1 mouse cellular context compared by ENCODE assay signal in the genomic region with DNA sequence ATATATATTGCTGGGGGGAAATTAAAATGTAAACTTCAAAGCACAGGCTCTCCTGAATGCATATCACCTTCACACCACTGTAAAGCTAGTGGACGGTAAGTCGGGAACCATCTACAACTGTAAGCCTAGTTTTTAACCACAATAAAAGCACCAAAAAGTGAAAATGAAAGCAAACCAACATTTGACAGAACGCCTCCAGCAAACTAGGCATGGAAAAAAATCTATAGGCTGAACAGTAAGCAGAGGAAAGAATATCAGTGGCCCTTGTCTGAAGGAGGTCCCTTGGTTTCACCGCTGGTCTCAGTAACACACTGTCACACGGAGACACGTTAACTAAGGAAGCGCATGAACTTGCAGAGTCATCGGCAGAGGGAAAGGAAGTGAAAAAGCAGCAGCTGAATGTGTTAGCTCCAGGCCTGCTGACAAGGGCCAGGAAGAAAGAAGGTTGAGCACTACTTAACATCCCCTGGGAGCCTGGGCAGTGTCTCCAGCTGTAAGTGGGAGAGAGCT.
TF ChIP-seq lines count a peak whose summit lies in the region.

No protein-coding gene starts in this region.

TF ChIP-seq in MEL, 35 proteins besides CTCF, POLR2A, EP300 and RAD21 (continued from another document):
- TF ChIP-seq MYB (IDR thresholded peaks at IDR 0.05; ENCODE audit: low read depth, low read length), result 0 out of 2 replicates have a peak, but pooled peaks have one; percentile 44
- 0 out of 2 replicates have a peak, but pooled peaks have one; percentile 52 for TF ChIP-seq ZMIZ1 (IDR thresholded peaks at IDR 0.05; ENCODE audit: low read depth, low read length)
- no peak for TF ChIP-seq JUND (IDR thresholded peaks at IDR 0.05; ENCODE audit: low read depth, low read length)
- TF ChIP-seq SMC3 (IDR thresholded peaks at IDR 0.05; ENCODE audit: low read depth, low read length), result peak; percentile 12; the same call in 1 of the 2 replicates
- no peak for TF ChIP-seq CHD2 (IDR thresholded peaks at IDR 0.05; ENCODE audit: low read length)
- peak; percentile 75 for TF ChIP-seq NELFE (IDR thresholded peaks at IDR 0.05; ENCODE audit: low read depth, low read length)
- peak; percentile 70 for TF ChIP-seq HCFC1 (IDR thresholded peaks at IDR 0.05; ENCODE audit: low read depth, low read length)
- TF ChIP-seq MYC (IDR thresholded peaks at IDR 0.05; ENCODE audit: low read depth, low read length), result peak; percentile 75; the same call in 1 of the 2 replicates
- TF ChIP-seq SIN3A (IDR thresholded peaks at IDR 0.05; ENCODE audit: low read length), result peak; percentile 93
- peak; percentile 94 for TF ChIP-seq ETS1 (IDR thresholded peaks at IDR 0.05; ENCODE audit: low read depth, low read length)
- TF ChIP-seq GATA1 (IDR thresholded peaks at IDR 0.05; ENCODE audit: low read depth, low read length), result 0 out of 2 replicates have a peak, but pooled peaks have one; percentile 13
- TF ChIP-seq MAZ (IDR thresholded peaks at IDR 0.05; ENCODE audit: low read depth, low read length), result peak; percentile 37
- TF ChIP-seq MXI1 (IDR thresholded peaks at IDR 0.05; ENCODE audit: low read depth, low read length), result peak; percentile 94
- TF ChIP-seq GABPA (IDR thresholded peaks at IDR 0.05; ENCODE audit: low read depth, low read length), result peak; percentile 71; the same call in 1 of the 2 replicates
